Mouse (Mus musculus) MEL (cell line): ENCODE measurements around the gene Ssh1. TPM values are rescaled to one million over a fixed set of nuclear protein-coding genes. Genes with fewer than 3 reads are reported as not detected.

Source experiments
- DNase-seq: peaks from one replicate; pipeline ENCODE4 v3.0.0; 2011; ENCODE audit warnings: low read depth, low spot score
- H3K27ac ChIP-seq: 2 replicates; pipeline ENCODE4 v1.5.1; 2012; ENCODE audit warnings: low read depth, mild to moderate bottlenecking, control low read depth, low read length, moderate library complexity; ENCODE audit not compliant: control insufficient read depth
- H3K27me3 ChIP-seq, 2 experiments: fragments of 150-350 bp in 1 of 2; sonication (generic) in 1 of 2; 2 replicates each; pipeline ENCODE4 v1.6.1; 2012; ENCODE audit warnings: low read length in 2 of 2, mild to moderate bottlenecking in 2 of 2, improper control_type of control experiment in 1 of 2, moderate library complexity in 1 of 2; ENCODE audit not compliant: insufficient read depth in 2 of 2, control insufficient read depth in 1 of 2
- H3K36me3 ChIP-seq, 2 experiments: 2 replicates each; pipeline ENCODE4 v1.6.1; 2012 to 2014; ENCODE audit warnings: low read length in 2 of 2, improper control_type of control experiment in 1 of 2, inconsistent platforms in 1 of 2, mild to moderate bottlenecking in 1 of 2; ENCODE audit not compliant: insufficient read depth in 2 of 2, control insufficient read depth in 1 of 2
- H3K4me1 ChIP-seq, 2 experiments: fragments of 150-350 bp in 1 of 2; sonication (generic) in 1 of 2; 2 replicates each; pipeline ENCODE4 v1.6.1; 2012; ENCODE audit warnings: low read length in 2 of 2, improper control_type of control experiment in 1 of 2, mild to moderate bottlenecking in 1 of 2; ENCODE audit not compliant: insufficient read depth in 2 of 2, control insufficient read depth in 1 of 2
- H3K4me3 ChIP-seq, 2 experiments: fragments of 150-350 bp in 1 of 2; sonication (generic) in 1 of 2; 2 replicates each; pipeline ENCODE4 v1.5.1; 2012; ENCODE audit warnings: low read depth in 2 of 2, low read length in 2 of 2, mild to moderate bottlenecking in 2 of 2, moderate library complexity in 2 of 2, control low read depth in 1 of 2, improper control_type of control experiment in 1 of 2; ENCODE audit not compliant: control insufficient read depth in 1 of 2, insufficient read depth in 1 of 2
- H3K79me2 ChIP-seq: 2 replicates; pipeline ENCODE4 v1.6.1; 2012; ENCODE audit warnings: mild to moderate bottlenecking, low read length, moderate library complexity; ENCODE audit not compliant: control insufficient read depth, poor library complexity, insufficient read depth
- H3K9ac ChIP-seq: 2 replicates; pipeline ENCODE4 v1.6.1; 2012; ENCODE audit warnings: low read depth, mild to moderate bottlenecking, control low read depth, low read length, moderate library complexity; ENCODE audit not compliant: control insufficient read depth, poor library complexity, severe bottlenecking
- H3K9me3 ChIP-seq: fragments of 150-350 bp; sonication (generic); replicated peaks from 2 replicates; pipeline ENCODE4 v1.6.1; 2012; ENCODE audit warnings: mild to moderate bottlenecking, low read length, improper control_type of control experiment, moderate library complexity; ENCODE audit not compliant: insufficient read depth
- BHLHE40 ChIP-seq: IDR thresholded peaks from 2 replicates; pipeline ENCODE4 v1.6.1; 2012; ENCODE audit warnings: low read depth, mild to moderate bottlenecking, inconsistent platforms, low read length, improper control_type of control experiment, borderline replicate concordance
- E2F4 ChIP-seq: IDR thresholded peaks from 2 replicates; pipeline ENCODE4 v1.6.1; 2011; ENCODE audit warnings: low read depth, low read length, improper control_type of control experiment, borderline replicate concordance
- EP300 ChIP-seq, 2 experiments: IDR thresholded peaks; 2 replicates each; pipeline ENCODE4 v1.6.1; 2011; ENCODE audit warnings: improper control_type of control experiment in 2 of 2, low read length in 2 of 2, low read depth in 1 of 2, mild to moderate bottlenecking in 1 of 2
- ETS1 ChIP-seq: IDR thresholded peaks from 2 replicates; pipeline ENCODE4 v1.6.1; 2012; ENCODE audit warnings: low read depth, mild to moderate bottlenecking, inconsistent platforms, low read length, improper control_type of control experiment, moderate library complexity
- KAT2A ChIP-seq: conservative IDR thresholded peaks from 2 replicates; pipeline ENCODE4 v1.6.1; 2012; ENCODE audit warnings: low read depth, low read length, improper control_type of control experiment, inconsistent platforms
- MAFK ChIP-seq: IDR thresholded peaks from 2 replicates; pipeline ENCODE4 v1.6.1; 2011; ENCODE audit warnings: low read depth, mild to moderate bottlenecking, low read length, improper control_type of control experiment, borderline replicate concordance
- MAX ChIP-seq: IDR thresholded peaks from 2 replicates; pipeline ENCODE4 v1.6.1; 2011; ENCODE audit warnings: low read length, improper control_type of control experiment
- MXI1 ChIP-seq: IDR thresholded peaks from 2 replicates; pipeline ENCODE4 v1.6.1; 2011; ENCODE audit warnings: mild to moderate bottlenecking, low read depth, low read length, improper control_type of control experiment
- MYC ChIP-seq: IDR thresholded peaks from 2 replicates; pipeline ENCODE4 v1.6.1; 2011; ENCODE audit warnings: low read depth, mild to moderate bottlenecking, low read length, improper control_type of control experiment, moderate library complexity
- NRF1 ChIP-seq: IDR thresholded peaks from 2 replicates; pipeline ENCODE4 v1.6.1; 2014; ENCODE audit warnings: low read depth, mild to moderate bottlenecking, inconsistent platforms, low read length, improper control_type of control experiment, moderate library complexity; ENCODE audit not compliant: poor library complexity, insufficient read depth, severe bottlenecking
- POLR2A ChIP-seq, 2 experiments: IDR thresholded peaks; 2 replicates each; pipeline ENCODE4 v1.6.1; 2011 to 2012; ENCODE audit warnings: low read length in 2 of 2, mild to moderate bottlenecking in 2 of 2, control low read depth in 1 of 2, improper control_type of control experiment in 1 of 2, low read depth in 1 of 2, moderate library complexity in 1 of 2; ENCODE audit not compliant: control insufficient read depth in 1 of 2, insufficient read depth in 1 of 2, poor library complexity in 1 of 2
- POLR2AphosphoS2 ChIP-seq: IDR thresholded peaks from 2 replicates; pipeline ENCODE4 v1.6.1; 2011; ENCODE audit warnings: low read length, improper control_type of control experiment
- RCOR1 ChIP-seq: IDR thresholded peaks from 2 replicates; pipeline ENCODE4 v1.6.1; 2012; ENCODE audit warnings: low read depth, mild to moderate bottlenecking, inconsistent platforms, low read length, improper control_type of control experiment
- SIN3A ChIP-seq: IDR thresholded peaks from 2 replicates; pipeline ENCODE4 v1.6.1; 2012; ENCODE audit warnings: low read length, improper control_type of control experiment, inconsistent platforms
- TAL1 ChIP-seq: IDR thresholded peaks from 2 replicates; pipeline ENCODE4 v1.6.1; 2012; ENCODE audit warnings: mild to moderate bottlenecking, inconsistent platforms, low read length, moderate library complexity, mixed read lengths
- UBTF ChIP-seq: IDR thresholded peaks from 2 replicates; pipeline ENCODE4 v1.6.1; 2012; ENCODE audit warnings: low read depth, mild to moderate bottlenecking, inconsistent platforms, low read length, improper control_type of control experiment, moderate library complexity, borderline replicate concordance; ENCODE audit not compliant: insufficient read depth
- ZKSCAN1 ChIP-seq: IDR thresholded peaks from 2 replicates; pipeline ENCODE4 v1.6.1; 2012; ENCODE audit warnings: low read depth, mild to moderate bottlenecking, inconsistent platforms, low read length, improper control_type of control experiment, moderate library complexity
- ZNF384 ChIP-seq: IDR thresholded peaks from 2 replicates; pipeline ENCODE4 v1.6.1; 2012; ENCODE audit warnings: low read depth, mild to moderate bottlenecking, inconsistent platforms, low read length, improper control_type of control experiment
- polyA plus RNA-seq, 2 experiments: library from polyadenylated mRNA; stranded (reverse) in 1 of 2; unstranded in 1 of 2; fragments of >175 nt in 1 of 2; fragments of >200 nt in 1 of 2; gene quantifications; 2 replicates each; pipeline versions ENCODE4 v1.2.1 to v1.2.4; 2012; ENCODE audit warnings: low replicate concordance in 2 of 2, low read depth in 1 of 2; ENCODE audit not compliant: insufficient read length in 2 of 2, insufficient read depth in 1 of 2, missing spikeins in 1 of 2
- total RNA-seq: library from RNA; depleted of rRNA; stranded (reverse); fragments of 300-350 nt; gene quantifications from 2 replicates; pipeline ENCODE4 v1.2.3, GENCODE M21; 2012

Ssh1 gene
- total and polyA plus RNA-seq, 3 experiments = 2.3 to 6.8 TPM; not detected in 1

GRCm38 (mm10) chr5:114007753-114008453 is 14.2 kb upstream of the Ssh1 start:
- no peak for DNase-seq
- H3K9me3 ChIP-seq = no peaks in the 10 kb centered on the region

GRCm38 (mm10) chr5:114006974-114007373 is 13.3 kb upstream of the Ssh1 start:
- H3K4me1 ChIP-seq = peaks cover 0 to 7% of the 10 kb centered on the region in 2 experiments; a peak in 2 of 4 replicates
- no peak for DNase-seq
- H3K9me3 ChIP-seq = no peaks in the 10 kb centered on the region
- no peaks in the 10 kb centered on the region for H3K27me3 ChIP-seq
- H3K79me2 ChIP-seq = no peaks in the 10 kb centered on the region
- H3K27ac ChIP-seq = no peak overlapping the region
- no peaks in the 10 kb centered on the region; a peak in 1 of 4 replicates for H3K36me3 ChIP-seq
- H3K9ac ChIP-seq = no peak overlapping the region
- TF ChIP-seq MYC (no peak), MXI1 (no peak), NRF1 (no peak), POLR2AphosphoS2 (no peak), ETS1 (no peak), POLR2A (IDR thresholded peaks at IDR 0.05; ENCODE audit: control insufficient read depth in 1 of 2, insufficient read depth in 1 of 2, low read depth in 1 of 2, low read length in 2 of 2, poor library complexity in 1 of 2) (no peak), MAX (no peak), SIN3A (no peak), EP300 (IDR thresholded peaks at IDR 0.05; ENCODE audit: low read depth in 1 of 2, low read length in 2 of 2) (no peak), ZKSCAN1 (no peak), BHLHE40 (no peak), KAT2A (no peak)
- no peak overlapping the region for H3K4me3 ChIP-seq

More at GRCm38 (mm10) chr5:114007753-114008453, 14.2 kb upstream of the Ssh1 start:
- TF ChIP-seq EP300 (IDR thresholded peaks at IDR 0.05; ENCODE audit: low read depth in 1 of 2, low read length in 2 of 2) (no peak), TAL1 (no peak), ETS1 (no peak), ZNF384 (no peak), E2F4 (no peak), UBTF (no peak), NRF1 (no peak), MAFK (no peak), RCOR1 (no peak)
- H3K27me3 ChIP-seq = no peaks in the 10 kb centered on the region
- no peaks in the 10 kb centered on the region; a peak in 1 of 4 replicates for H3K36me3 ChIP-seq
- no peak overlapping the region for H3K9ac ChIP-seq
- no peak overlapping the region for H3K4me3 ChIP-seq
- H3K27ac ChIP-seq = no peak overlapping the region
- H3K79me2 ChIP-seq = no peaks in the 10 kb centered on the region
- peaks cover 0 to 6% of the 10 kb centered on the region in 2 experiments; a peak in 2 of 4 replicates for H3K4me1 ChIP-seq
